Mouse (Mus musculus) layer of hippocampus, adult 9-11 months (tissue): ENCODE results near the gene Dtymk.
"Not testable (repeated sequence)": the region's sequence is repeated elsewhere in the genome, so short reads cannot be mapped to it uniquely, and the experiment has no call there.

Experiments used
- DNase-seq: peaks from one replicate; pipeline ENCODE4 v3.0.0; 2022

Dtymk gene

DNA sequence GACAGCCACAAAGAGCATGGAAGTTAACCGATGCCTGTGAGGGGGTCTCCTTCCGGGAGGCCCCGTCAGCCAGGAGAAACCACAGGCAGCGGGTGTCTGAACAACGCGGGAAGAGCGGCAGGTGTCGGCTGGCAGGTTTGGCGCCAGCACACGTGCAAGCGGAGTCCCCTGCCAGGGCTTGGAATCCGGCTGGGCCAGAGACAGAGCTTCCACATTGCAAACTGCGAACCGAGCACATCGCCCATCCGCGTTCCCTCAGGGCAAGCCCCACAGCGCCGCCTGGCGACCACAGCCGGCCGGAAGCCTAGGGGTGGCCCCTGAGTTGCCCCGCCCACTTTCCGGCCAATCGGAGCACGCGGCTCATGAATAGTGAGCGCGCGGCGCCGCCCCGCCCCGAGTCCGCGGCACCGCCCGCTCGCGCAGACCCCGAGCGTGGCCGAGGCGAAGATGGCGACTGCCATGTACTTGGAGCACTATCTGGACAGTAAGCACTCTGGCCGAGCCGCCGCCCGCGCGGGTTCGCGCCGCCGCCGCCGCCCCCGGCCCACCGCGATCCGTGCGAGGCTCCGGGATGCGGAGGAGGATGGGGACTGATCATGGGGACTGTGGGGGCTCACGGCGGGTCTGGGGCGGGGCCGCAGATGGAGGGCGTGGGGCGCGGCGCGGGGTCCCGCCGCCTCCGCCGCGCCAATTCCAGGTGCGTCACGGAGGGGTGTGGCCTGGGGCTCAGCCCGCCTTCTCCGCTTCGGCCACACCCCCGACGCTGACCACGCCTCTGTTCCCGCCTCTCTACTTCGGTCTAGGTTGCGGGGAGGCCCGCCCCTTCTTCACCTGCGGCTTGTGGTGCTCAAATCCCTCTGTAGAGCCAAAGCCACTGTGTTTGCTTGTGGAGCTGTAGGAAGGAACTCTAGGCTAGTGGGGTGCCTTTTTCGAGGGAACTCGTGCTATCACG is 2.1 kb upstream of the Dtymk start, which contains the start of gene Ing5:
Gene Ing5 (plus strand): TSS at position 410 of the 952 bp plus-strand sequence.
- peak; percentile 99 for DNase-seq

GRCm38 (mm10) chr1:93802771-93803170 is 1.0 kb upstream of the Dtymk start:
- no peak for DNase-seq

GRCm38 (mm10) chr1:93800670-93801503 is 847 bp downstream of the Dtymk start:
- no peak for DNase-seq

GRCm38 (mm10) chr1:93795886-93796285 is 5.8 kb downstream of the Dtymk start:
- DNase-seq = no peak

GRCm38 (mm10) chr1:93794526-93794925 is 7.2 kb downstream of the Dtymk start:
- no peak for DNase-seq

DNA sequence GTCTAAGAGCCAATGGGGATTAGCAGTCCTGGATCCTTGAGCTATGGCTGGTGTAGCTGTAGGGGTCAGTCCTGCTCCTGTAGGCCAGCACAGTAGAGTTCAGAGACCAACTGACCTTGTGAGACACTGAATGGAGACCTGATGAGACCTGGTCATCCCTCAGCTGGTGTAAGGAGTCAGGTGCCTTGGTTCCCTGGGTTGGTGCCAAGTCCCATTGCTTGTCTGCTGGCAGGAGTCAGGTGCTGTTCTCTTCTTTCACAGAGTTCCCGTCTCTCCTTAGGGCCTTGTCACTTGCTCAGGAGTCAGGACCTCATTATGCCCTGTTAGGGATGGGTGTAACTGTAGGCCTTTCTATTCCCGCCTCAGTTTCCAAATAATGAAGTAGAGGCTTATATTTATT is 14.8 kb downstream of the Dtymk start:
- no peak for DNase-seq

DNA sequence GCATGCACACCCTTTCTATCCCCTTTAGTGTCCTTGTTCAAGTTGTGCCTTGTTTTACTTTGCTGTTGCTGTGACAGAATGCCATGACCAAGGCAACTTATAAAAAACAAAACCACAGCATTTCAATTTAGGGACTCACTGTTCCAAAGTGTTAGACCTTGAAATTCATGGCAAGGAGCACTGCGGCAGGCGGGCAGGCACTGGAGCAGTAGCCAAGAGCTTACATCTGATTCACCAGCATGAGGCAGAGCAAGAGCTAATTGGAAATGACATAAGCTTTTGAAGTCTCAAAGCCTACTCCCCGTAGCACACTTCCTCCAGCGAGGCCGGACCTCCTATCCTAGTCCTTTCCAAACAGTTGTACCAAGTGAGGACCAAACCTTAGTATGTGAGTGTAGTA is 25.0 kb downstream of the Dtymk start:
- no peak for DNase-seq

DNA sequence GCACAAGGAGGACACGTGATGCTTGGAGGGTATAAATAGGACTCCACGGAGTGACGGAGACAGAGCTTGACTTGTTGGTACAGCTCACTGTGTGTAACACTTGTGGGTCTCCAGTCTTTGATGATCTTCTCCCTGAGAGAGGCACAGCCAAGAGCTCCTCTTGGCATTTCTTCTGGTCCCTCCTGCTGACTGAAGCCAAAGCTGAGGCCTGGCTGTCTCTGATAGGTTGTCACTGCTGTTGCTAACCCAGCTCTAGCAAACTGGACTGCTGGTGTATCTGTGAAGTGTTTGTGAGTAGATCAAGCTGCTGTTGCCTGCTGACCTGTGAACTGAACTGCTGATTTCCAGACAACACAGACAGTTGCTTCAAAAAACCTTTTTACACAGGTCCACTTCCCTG is 31.8 kb downstream of the Dtymk start:
- no peak for DNase-seq

GRCm38 (mm10) chr1:93767600-93767999 is 34.1 kb downstream of the Dtymk start:
- no peak for DNase-seq

- no peak for DNase-seq
Observed at GRCm38 (mm10) chr1:93764871-93765591, 36.7 kb downstream of the Dtymk start.

- not testable (repeated sequence) for DNase-seq
Observed at GRCm38 (mm10) chr1:93763531-93763930, 38.2 kb downstream of the Dtymk start.

GRCm38 (mm10) chr1:93760076-93760475 is 41.7 kb downstream of the Dtymk start:
- no peak for DNase-seq

DNA sequence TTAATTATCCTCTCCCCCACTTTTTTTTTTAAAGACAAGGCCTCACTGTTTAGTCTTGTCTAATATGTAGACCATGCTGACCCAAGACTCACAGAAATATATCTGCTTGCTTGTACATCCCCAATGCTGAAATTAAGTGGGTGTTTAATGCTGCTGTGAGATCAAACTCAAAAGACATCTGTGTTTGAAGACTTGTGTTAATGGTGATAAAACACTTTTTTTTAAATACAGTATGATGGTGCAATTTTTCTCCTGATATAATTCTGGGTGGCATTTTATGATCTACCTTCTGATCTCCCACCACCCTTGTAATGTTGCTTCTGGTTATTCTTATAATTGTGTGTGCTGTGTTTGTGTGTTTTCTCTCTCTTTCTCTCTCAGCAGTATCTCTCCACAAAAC is 45.6 kb downstream of the Dtymk start:
- no peak for DNase-seq

GRCm38 (mm10) chr1:93755618-93756017 is 46.1 kb downstream of the Dtymk start:
- DNase-seq = no peak

DNA sequence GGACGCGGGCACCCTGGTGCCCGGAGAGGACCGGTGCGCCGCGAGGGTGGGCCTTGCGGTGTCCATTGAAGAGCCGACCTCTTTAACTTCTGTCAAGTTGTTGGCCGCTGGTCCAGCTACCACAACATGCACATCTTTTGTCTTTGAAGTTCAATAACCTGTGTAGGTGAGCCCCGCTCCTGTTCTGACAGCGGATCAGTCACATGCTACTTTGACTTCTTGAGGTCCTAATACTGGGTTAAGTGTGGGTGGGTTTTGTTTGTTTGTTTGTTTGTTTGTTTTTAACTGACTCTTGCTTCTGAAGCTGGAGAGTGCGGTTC is 46.5 kb downstream of the Dtymk start:
- DNase-seq = peak; percentile 22

DNA sequence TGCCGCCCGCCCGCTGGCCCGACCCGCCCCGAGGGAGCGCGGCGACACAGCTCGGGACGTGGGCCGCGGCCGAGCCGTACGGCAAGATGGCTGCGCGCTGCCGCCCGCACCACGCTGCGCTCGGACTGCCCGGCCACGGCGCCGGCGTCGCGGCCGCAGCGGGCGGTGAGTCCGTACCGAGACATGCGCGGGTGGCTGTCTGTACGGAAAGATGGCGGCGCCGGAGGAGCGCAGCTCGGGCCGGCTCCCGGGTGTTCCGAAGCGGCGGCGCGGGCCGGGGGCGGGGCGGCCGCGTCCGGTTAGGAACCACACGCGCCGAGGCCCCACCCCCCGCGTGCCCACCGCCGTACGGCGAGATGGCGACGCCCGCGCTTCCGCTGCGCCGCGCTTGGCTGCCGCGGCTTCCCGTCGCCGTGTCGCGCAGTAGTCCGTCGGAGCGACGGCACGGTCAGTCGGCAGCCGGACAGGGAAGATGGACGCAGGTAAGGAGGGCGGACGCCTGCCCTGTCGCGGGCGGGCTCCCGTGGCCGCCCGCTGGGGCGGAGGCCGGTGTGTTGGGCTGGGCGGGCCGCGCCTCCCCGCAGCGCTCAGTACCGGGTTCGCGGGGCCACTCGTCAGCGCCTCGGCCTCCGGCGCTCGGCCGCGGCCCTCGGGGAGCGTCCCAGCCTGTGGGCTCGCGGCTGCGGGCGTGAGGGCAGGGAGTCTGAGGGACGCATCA is 47.0 kb downstream of the Dtymk start, which contains the start of gene Thap4:
Gene Thap4 (minus strand): TSS at position 292 of the 718 bp plus-strand sequence.
- peak; percentile 96 for DNase-seq

DNA sequence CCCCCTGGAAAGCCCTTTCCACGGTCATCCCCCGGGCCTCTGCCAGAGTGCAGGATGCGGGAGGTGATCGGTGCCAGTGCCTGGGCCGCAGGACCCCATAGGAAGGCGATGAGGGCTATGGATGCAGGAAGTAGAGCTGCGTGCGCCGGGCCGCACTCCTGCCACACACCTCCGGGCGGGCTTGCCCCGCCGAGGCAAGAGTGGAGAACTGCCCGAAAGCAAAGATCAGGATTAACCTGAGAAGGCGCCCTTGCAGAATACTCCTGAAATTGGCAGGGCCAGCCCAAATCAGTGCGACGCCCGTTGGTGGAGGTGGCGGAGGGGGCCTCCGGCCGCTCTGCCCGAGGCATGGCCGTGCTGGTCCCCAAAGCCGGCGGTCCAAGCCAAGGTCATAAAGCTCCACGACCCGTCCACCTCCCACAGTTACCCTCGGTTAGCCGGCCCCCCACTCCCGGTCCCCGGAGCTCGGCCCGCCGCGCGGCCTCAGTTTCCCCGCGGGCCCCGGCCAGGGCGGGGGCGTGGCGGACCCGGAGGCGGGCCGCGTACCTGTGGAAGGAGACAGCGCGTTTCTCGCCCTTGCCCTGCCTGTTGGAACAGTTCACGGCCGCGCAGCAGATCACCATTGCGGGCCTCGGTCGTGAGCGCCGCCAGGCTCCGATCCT is 47.7 kb downstream of the Dtymk start:
- peak; percentile 33 for DNase-seq

- no peak for DNase-seq
Observed at GRCm38 (mm10) chr1:93751290-93751689, 50.4 kb downstream of the Dtymk start, which contains the start of gene Atg4b. Gene Atg4b (plus strand): TSS chr1:93751500.

DNA sequence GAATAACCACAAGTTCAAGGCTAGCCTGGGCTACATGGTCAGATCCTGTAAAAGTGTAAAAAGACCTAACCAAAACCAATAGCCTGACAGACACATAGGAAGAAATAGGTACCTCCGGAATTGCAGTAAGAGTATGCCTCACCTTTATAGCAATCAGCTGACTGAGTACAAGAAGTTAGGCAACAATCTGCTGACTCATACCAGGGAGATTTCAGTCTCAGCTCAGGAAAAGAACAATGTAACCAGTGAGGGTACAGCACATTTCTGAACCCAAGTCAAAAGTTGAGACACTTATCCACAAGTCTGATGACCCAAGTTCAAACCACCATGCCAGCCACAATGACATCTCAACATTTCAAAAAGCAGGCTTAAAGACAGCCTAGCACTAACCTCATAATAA is 53.2 kb downstream of the Dtymk start:
- no peak for DNase-seq

DNA sequence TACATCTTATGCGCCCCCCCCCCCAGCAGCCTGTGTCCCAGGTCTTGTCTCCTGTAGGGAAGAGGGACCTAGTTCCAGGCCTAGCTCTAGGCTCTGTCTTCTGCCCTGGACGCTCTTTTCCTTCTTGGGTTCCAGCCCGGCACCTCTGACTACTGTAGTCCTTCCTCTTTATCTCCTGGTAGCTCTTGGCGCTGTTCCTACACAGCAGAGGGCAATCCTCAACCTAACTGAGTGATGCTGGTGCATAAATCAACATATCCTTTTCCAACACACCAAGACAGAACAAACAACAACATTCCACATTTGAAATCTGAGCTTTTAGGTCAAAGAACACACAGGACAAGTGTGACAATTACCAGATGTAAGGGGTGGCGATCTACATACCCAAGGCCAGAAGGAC is 55.6 kb downstream of the Dtymk start:
- DNase-seq = no peak

DNA sequence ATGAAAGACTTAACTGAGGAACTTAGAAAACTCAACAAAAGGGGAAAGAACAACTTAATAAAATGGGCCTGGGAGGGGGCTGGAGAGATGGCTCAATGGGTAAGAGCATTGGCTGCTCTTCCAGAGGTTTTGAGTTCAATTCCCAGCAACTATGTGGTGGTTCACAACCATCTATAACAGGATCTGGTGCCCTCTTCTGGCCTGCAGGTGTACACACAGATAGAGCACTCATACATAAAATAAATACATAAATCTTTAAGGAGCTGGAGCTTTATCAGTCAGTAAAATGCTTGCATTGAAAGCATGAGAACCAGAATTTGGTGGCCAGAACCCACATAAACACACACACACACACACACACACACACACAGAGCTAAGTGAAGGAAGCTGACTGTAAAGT is 58.8 kb downstream of the Dtymk start:
- DNase-seq = no peak
